Mouse (Mus musculus): ENCODE measurements at regions not wholly inside any gene's neighbourhood (a gene's known extent, or its start where the extent isn't known, plus 50 kb on each side); places are given as distances from the start of the nearest gene placed in this dataset.

DNA sequence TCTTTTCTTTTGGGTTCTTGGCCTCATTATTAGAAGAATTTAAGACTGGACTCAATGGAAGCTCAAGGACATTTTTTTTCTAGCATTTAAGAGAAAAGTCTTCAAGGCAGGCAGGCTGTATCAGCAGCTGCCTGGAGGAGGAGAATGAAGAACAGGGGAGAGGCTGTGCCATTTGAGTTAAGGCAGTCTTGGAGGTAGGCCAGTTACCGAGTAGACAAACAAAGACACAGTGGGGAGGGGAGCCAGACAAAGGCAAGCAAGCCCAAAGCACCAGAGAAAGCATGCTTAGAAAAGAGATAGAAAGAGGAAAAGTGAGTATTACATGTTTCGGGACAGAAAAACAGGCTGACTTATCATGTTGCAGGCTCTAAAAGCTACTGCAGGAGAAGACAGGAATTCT is 392.0 kb downstream of the Igsf11 start:
- no peak for DNase-seq (ENCODE audit: low read depth, low spot score)

DNA sequence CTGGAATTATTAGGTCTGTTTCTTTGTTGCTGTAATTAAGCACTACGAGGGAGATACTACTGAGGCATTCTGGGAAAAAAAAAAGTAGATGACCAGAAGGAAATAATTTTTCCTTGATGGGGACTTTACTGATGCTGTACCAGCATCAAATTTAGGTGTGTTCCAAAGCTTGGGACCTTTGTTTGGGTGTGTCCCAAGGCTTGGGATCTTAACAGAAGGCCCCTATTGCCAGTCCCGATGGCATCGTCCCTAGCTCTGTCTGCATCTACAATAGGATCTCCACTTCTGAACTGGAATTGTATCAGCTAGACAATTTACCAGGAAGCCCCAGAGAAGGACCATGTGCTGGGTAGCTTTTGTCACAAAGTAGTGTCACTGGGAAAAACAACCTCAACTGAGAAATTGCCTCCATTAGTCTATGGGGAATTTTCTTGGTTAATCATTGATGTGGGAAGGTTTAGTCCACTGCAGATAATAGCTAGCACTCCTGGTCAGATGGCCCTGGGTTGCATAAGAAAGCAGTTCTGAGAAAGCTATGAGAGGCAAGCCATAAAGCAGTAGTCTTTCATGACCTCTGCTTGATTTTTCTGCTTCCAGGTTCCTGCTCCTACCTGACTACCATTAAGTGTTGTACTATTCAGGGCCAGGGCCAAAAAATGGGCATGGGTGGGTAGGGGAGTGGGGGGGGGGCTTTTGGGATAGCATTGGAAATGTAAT is 392.7 kb downstream of the Igsf11 start:
- DNase-seq (ENCODE audit: low read depth, low spot score), result no peak

- no peak for DNase-seq (ENCODE audit: low read depth, low spot score)
These were observed 394.5 kb downstream of the Igsf11 start for GRCm38 (mm10) chr16:39286797-39287565.

DNA sequence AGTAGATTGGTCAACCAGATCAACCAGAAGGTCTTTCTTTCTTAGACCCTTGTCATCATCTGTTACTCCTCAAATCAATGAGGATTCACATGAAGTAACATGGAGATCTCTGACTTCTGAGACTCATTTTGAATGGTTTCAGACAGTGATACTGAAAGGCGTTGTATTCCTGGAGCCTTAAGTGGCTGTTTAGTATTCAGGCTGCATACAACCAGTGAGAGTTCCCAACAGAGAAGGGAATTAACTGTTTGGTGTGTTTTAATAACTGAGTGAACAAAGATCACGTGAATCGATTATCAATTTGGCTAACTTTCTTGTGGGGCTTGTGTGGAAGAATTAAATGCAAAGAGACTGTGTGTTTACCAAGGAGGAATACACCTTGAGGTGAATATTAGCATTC is 406.4 kb downstream of the Igsf11 start:
- no peak for DNase-seq (ENCODE audit: low read depth, low spot score)

GRCm38 (mm10) chr16:39302902-39303361 is 410.5 kb downstream of the Igsf11 start:
- no peak for DNase-seq (ENCODE audit: low read depth, low spot score)

DNA sequence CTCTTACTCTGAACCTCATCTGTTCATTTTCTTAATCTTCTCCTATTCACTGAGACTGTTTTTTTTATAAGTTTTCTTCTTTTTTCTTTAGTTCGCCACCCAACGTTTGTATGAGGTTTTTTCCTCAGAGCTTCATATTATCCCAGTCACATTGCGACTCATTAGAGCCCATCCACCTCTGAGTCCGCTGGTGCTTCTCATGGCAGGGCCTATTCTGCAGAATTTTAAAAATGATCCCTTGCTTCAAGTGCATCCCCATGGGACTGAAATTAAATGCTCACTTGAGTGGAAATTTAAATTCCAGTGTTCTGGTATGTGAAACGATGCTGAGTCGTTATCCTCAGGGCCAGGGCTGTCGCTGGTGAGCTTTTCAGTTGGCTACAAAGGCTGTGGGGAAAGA is 410.9 kb downstream of the Igsf11 start:
- DNase-seq (ENCODE audit: low read depth, low spot score), result no peak

DNA sequence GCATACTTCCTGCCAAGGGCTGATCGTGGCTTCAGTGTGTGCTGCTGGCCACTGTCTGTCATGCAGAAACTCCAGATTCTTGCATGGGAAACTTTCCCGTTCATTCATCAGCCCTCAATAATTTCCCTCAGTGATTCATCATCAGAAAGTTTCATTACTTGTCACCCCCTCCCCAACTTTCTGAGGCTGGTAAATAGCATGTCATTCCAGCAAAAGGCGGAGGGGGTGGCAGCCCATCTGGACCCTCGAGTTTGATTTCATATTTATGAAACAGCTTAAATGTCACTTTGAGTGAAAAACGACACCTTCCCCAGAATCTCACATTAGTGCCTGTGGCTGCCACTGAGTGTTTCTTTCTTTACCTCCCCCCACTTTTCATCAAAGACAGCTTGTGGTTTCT is 415.5 kb downstream of the Igsf11 start:
- no peak for DNase-seq (ENCODE audit: low read depth, low spot score)

GRCm38 (mm10) chr16:39316752-39317594 is 424.5 kb downstream of the Igsf11 start:
- no peak for DNase-seq (ENCODE audit: low read depth, low spot score)

DNA sequence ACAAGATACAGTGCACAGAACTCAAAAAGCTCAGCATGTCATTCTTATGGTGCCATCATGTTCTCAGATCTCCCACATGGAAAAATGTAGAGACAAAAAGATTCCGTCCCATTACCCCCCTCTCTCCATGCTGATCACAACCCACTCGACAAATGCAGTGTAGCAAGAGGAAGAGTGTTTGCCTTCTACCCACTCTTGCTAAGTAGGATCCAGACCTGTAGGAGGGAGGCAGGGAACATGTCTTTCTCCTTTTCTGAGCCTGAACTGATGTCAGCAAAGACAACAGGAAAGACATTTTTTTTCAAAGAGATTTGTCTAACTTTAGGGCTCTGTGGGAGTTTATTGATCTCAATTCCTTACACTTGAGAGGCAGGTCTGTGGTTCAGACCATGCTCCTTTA is 433.2 kb downstream of the Igsf11 start:
- DNase-seq (ENCODE audit: low read depth, low spot score), result no peak

GRCm38 (mm10) chr16:39363657-39364056 is 471.2 kb downstream of the Igsf11 start:
- DNase-seq (ENCODE audit: low read depth, low spot score), result no peak

DNA sequence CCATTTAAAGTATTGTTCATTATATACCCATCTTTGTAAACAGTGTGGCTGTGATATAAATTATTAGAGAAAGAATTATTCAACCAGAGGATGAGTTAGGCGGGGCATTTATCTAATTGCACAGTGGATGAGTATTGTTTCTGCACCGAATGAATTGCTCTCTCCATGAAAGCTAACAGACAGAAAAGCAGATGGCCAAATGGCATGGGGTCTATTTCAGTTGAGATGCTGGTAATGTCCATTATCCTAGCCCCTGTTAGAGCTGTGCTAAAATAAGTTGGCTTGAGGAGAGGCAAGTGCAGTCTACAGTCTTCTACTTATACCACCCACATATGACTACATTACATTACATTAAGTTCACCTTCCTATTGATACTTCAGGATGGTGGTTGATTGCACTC is 475.8 kb downstream of the Igsf11 start:
- DNase-seq (ENCODE audit: low read depth, low spot score), result no peak

GRCm38 (mm10) chr16:39374616-39375015 is 482.1 kb downstream of the Igsf11 start:
- DNase-seq (ENCODE audit: low read depth, low spot score), result no peak

- DNase-seq (ENCODE audit: low read depth, low spot score), result no peak
These were observed 487.5 kb downstream of the Igsf11 start for GRCm38 (mm10) chr16:39379959-39380358.

GRCm38 (mm10) chr16:39389943-39390342 is 497.5 kb downstream of the Igsf11 start:
- DNase-seq (ENCODE audit: low read depth, low spot score), result no peak

GRCm38 (mm10) chr16:39390626-39391025 is 498.2 kb downstream of the Igsf11 start:
- no peak for DNase-seq (ENCODE audit: low read depth, low spot score)

DNA sequence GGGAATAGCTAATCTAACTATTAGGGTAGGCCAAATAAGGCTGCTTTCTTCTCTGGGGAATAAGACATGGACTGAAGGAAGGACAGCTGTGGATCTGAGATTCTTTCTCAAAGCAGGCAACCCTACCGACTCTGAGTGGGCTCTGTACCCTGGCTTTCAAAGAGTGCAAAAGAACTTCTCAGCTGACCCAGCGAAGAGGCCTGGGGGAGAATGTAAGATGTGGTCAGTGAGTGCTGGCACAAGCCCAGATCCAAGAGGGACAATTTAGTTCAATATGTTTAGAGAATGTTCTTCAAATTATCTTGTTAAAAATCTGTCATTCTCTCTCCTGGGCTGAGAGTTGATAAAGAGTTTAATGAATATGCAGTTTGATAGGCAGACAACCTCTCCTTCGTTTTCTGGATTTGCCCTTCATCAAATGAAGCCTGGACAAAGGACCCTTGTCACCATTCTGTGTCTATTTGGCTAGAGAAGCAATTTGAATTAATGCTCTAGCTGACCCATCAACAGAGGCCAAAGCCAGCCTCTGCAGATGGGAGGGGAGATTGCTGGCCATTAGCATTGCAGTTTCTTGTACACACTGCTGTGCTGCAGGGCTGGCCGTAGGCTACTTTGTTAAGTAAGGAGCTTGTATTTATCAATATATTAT is 509.8 kb downstream of the Igsf11 start:
- no peak for DNase-seq (ENCODE audit: low read depth, low spot score)

DNA sequence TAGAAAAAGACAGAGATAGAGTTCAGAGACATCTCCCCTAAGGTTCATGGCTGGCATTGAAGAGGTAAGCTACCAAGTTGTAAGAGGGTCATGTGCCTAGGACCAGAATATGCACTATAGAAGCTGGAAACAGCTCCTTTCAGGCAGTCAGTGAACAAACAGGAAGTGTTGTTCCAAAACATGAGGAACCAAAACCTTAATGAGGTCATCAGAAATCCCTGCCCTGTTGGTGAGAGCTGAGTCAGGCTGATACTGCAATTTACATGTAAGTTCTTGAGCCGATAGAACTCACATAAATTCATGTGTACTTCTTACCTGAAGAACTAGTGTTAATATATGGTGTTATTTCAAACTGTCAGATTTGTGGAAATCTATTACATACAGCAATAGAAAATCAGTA is 539.1 kb downstream of the Igsf11 start:
- DNase-seq (ENCODE audit: low read depth, low spot score), result no peak

GRCm38 (mm10) chr16:39445740-39446139 is 538.4 kb upstream of the Lsamp start:
- no peak for DNase-seq (ENCODE audit: low read depth, low spot score)

DNA sequence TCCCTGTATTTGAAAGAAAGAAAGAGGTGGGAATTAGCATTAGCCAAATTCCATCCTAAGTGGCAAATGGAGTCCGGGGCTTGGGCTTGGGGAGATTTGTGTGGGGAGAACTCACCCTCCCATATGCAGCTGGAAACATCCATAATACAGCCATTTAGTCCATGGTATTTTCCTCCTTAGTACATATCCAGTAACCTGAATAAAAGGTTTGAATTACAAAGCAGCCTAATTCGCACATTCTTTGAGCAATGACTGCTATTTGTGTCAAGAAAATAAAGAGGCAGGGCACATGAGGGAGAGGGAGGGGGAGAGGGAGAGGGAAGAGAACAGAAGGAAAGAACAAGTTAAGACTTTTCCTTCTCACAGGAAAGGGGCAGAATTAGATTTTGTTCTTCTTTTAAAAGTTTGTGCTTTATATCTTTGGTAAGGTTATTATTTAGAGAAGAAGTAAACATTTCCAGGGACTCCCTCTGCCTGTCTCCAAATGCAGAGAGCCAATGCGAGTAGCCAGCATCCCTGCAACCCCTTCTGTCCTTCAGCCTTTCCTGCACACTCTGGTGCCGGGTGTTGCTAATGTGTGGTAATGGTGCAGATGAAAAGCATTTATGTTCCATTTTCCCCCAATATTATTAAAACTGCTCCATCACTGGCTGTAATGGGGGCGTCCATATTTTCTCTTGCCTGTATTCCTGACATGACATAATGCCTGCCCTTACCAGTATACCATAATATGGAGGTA is 530.6 kb upstream of the Lsamp start:
- DNase-seq (ENCODE audit: low read depth, low spot score), result no peak

All from skeletal muscle tissue, adult 2 months (tissue).